Mouse (Mus musculus) skeletal muscle tissue, adult 2 months (tissue): ENCODE measurements around the gene Tmem37.
A peak's percentile ranks its signal among the peaks of the same experiment; 100 is the strongest.

Experiments
- DNase-seq: peaks from one replicate; pipeline ENCODE4 v3.0.0-alpha.2; 2012; ENCODE audit warnings: low read depth, low spot score

Gene Tmem37

DNA sequence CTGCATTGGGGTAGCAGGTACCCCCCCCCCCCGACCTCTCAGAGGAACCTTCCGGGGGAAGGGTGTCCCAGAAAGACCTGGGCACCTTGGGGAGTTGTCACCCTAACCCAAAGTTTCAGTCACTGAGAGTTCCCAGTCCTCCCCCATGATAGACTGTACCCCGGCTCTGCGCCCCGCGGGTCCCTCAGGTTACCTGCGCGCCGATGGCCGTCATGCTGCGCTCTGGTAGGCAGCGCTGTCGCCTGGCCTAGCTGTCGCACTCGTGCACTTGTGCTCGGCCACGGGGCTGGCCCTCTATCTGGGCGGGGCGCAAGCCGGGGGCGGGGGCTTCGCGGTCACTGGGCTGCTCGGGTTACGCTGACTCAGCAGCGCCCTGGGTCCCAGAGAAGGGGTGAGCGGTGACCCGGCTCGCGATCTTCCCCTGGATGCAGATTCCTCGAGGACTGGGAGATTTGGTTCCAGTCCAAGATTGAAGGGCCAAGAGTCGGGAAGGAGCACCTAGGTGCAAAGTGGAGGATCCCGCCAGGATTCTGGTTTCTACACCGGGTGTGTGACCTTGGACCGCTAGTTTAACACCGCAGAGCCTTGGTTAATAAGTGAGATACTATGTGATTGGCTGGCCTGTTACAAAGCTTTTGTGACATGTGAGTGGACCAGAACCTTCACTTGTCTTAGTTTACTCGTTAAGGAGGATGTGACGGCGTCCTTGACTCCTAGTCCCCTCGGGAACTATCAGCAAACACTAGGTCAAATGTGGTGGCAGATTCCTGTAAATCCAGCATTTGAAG is at the start of gene Tmem37:
Gene Tmem37, minus strand, starts transcription at position 556 of the 788 bp plus-strand sequence.
- DNase-seq, result peak; percentile 54

DNA sequence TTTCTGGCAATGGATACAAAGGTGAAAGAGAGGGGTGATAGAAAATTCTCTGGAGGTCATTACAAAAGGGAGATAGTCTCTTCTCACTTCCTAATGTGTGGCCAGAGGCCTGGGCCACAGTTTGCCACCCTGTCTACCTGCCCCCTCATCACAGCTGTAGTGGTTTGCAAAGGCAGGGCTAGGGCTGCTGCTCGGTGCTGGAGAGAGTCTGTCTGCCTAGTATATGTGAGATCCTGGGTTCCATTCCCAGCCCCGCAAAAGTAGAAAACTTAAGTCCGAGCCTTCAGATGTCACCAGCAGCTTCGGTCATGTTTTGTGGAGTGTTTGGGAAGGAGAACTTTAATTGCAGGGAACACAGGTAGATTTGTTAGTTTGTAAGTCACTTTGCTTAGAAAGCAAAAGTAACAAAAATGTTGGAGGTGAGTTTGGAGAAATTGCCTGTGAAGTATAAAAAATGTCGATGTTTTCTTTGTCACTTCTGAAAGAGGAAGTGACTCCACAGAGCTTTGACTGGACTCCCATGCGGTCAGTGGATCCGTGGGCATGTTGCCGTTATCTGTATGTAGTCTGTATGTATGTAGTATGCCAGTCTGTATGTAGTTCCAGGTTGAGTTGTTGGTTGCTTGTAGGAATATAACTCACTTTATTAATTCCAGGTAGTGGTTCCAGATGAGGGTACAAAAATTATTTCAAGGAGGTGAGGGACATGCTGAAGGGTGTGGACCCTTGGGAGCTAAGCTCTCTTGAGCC is 48.9 kb upstream of the Tmem37 start:
- no peak for DNase-seq

DNA sequence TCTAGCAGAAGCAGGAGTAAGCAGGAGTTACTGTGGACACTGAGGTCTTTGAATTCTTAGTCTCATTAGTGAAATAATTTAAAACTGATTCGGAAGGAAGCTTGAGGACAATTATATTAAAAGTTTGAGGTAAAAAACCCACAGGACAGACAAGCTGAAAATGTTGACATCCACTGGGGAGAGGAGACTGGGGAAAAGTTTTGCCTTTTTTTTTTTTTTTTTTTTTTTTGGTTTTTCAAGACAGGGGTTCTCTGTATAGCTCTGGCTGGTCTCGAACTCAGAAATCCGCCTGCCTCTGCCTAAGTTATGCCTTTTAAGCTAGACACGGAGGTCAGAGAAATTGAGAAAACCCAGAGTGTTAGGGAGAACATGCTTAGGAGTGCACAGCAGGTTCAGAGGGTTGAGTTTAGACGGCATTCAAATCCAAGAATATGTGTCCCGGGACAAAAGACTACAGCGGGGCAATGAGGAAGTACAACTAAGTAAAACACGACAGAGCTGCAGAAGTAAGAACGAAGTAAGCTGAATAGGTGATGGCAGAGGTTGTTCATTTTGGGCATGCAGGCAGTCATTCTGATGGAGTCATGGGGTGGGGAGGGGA is 48.2 kb upstream of the Tmem37 start:
- no peak for DNase-seq

DNA sequence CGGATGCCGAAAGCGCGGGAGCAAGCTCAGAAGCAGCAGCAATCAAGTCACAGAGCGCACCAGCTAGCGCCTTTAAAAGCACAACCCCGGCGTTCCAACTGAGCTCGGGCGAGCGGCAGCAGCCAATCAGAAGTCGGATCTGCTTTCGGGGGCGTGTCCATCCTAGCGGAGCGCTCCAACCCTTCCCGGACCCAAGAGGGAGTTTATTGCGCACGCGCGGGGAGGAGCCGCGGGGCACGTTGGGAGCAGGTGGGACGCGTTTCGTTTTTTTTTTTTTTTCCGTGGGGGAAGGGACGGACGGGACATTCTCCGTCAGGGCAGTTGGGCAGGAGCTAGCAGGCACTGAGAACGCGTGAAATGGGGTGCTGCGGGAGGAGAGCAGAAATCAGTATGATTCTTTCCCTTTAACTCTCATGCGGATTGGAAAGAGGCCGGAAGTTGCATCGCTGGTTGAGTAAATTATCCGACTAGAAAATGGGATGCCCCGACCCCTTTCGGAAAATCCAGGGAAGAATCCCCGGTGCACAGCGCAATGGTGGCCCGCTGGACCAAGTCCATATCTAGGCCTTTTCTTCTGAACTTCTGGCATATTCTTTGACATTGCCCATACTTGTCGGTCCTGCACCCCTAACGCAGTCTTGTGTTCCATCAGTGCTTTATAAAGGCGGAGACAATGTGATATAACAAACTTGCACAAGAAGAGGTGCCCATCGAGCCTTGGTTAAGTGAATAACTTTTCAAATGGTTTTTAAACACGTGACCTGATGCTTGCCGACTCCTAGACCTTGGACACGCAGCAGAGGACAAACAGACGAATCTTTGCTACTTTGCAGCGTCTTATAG is 47.3 kb upstream of the Tmem37 start, which contains the start of the genes Dbi and 3110009E18Rik:
Gene Dbi, minus strand, starts transcription at position 110 of the 843 bp plus-strand sequence.
Gene 3110009E18Rik, plus strand, starts transcription at position 219 of the 843 bp plus-strand sequence.
- DNase-seq, result peak; percentile 99

DNA sequence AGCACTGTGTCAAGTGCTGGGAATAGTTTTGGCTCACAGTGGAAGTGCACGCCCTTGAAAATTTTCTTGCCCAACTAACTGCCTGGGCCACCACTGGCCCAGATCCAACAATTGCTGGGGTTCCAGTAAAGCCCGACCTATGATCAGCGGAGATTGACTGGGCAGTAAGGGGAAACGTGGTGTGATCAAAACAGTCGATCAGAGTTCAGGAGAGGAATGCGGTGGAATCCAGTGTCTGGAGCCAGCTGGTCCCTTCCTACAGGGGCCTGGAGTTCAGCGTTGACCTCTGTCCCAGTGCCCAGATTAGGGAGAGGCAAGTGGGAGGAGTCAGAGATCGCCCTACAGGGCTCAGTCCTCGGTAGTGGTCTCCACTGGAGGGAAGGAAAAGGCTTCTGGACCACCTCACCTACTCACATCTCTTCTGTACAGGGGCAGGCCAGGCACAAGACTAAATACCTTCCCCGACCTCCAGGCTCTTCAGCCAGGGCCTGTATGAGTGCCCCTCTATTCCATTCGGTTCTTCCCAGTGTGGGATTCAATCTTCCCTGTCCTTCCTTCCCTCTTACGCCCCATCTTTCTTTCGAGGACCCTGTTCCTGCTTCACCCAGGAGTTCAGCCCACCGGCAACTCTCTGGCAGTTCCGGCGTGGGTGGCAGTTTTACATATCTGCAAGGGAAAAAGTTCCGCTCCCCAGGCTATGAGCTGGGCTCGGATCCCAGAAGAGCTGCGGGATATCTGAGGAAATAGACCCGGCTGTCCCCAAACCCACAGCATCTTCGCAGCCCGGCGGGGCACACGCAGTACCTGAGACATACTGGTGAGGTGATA is 46.5 kb upstream of the Tmem37 start:
- DNase-seq, result peak; percentile 54

DNA sequence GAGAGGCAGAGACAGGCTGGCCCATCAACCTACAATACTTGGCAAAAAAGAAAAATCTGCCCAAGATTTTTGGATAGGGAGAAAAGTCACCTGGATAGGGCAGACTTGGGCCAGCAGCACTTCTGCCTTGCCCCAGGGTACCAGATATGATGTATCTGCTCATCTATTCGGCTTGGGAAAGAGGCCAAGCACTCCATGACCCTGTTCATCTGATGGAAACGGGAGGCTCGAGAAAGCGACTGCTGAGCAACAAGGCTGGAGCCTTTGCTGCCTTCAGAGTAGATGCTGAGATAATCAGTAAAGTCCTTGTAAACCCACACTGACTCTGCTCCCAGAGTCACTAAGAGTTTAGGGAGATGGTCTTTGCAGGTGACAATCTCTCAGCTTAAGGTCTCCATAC is 45.5 kb upstream of the Tmem37 start:
- DNase-seq, result no peak

DNA sequence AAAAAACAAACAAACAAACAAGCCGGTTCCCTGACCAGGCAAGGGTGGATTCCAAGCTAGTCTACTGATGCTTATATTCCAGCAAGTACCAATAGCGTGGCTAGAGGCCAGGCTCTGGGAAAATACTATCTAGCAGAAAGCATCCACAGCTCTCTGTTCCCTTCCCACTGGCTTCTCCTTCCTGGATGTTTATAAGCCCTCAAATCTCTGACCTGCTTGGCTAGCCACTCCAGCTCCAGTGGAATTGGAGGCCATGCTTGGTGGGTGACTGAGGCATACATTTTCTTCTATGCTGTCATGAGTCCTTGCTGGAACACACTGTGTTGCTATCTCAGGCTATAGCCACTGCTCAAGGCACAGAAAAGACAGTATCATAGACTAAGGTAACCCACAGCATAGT is 45.0 kb upstream of the Tmem37 start:
- no peak for DNase-seq

DNA sequence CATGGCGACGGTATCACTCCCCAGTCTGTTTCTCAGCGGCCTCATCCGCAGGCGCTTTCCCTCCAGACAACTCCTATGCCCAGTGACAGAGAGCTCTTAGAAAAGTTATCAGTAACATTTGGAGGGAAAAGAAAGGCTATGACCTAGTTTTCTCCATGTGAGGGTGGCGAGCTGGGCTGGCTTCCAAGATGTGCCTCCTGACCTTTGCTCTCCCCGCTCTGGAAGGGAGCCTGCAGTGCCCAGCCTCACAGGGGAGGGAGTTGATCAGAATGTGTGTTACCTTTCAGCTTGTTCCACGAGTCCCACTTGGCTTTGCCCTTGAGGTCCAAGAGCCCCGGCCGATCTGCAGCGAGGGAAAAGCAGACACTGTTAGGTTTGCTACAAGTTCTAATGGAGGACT is 42.2 kb upstream of the Tmem37 start:
- peak; percentile 42 for DNase-seq

DNA sequence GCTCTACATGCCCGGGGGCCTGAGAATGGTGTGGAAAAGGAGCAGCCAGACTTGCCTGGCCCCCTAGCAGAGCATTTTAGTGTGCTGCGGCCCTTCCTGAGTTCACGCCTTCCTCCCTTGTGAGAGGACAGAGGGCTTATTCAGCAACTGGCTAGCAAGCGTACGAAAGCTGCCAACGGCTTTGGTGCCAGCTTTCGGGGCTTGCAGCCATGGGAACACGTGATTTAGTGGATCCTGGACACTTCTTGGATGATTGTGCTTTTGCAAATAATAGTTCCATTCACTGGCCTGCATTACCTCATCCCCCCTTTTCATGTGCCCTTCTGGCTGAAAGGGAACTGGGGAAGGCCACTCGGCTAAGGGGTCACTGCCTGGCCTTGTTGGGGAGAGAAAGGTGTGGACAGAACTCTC is 41.8 kb upstream of the Tmem37 start:
- peak; percentile 44 for DNase-seq

DNA sequence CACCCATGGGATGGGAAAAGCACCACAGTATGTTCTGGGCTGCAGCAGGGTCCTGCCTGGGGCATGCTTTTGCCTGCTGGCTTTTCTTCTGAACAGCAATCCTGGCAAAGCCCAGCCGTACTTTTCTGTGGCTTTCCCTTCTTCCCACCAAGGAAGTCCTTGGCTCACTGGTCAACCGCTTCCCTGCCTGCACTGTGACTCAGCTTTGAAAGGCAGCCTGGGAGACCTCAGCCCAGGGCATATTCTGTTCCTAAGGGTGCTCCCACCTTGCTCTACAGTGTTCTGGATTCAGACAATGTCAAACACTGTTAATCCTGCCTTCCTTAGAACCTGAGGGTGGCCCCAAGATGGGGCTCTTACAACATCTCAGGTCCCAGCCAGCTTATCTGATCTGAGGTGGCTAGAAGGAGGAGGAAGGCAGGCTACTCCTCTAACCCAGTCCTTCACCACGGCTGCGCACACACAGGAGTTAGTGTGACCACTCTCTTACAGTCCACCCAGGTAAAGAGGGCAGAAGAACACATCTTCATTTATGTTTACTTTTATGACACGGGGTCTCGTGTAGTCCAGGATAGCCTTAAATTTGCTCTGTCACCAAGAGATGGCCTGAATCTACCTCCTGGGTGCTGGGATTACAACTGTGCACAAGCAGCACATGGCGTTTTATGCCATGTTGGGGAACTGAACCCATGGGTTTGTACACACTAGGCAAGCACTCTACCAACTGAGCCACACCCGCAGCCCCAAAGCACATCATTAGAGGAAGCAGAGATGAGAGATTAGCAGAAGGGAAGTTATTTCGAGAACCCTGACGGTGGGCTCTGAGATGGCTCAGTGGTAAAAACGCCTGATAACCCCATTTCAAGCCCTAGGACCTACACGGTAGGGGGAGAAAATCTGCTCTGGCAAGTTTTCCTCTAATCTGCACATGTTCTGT is 38.6 kb upstream of the Tmem37 start:
- DNase-seq, result no peak

DNA sequence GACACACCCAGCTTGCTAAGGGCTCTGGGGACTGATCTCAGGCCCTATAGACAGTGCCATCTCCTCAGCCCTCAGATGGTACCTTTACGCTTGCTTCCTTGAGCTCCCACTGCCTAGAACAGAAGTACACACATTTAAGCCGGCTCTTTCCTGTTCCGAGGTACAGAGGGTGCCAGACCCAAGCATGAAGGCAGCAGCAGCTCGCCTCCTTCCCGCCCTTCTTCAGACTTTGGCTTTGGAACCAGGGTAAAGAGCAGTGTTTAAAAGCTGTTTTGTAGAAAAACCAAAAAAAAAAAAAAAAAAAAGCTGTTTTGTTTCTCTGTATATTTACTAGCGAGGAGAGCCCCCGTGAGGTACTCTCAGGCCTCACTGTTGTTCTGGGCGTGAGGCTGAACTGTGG is 37.9 kb upstream of the Tmem37 start:
- no peak for DNase-seq

DNA sequence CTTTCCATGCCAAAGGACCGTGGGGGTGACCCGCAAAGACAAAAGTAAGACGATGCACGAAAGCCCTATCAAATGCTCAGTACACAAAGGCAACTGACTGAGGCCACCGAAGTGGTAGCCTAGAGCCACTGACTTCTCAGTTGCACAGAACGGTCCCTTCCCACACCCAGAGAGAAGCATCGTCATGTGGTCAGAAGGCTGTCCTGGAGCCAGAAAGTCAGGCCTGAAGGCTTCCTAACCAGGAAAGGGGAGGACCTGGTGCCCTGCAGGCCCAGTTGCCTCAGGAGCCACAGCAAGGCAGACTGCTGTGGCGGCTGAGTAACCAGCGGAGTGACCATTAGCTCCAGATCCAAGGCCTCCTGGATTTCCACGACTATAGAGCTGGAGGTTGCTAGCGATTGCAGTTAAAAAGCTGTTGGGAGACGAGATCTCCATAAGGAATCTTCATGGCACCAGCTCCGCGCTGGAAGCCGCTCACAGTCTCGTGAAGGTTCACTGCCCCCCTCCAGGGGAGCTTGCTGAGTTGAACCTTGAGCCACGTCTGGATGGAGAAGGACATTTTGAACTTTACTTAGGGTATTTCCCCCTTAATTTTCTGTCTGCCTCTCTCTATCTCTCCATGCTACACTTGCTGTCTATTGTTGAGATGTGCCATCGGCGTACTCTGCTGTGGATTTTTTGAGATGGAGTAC is 36.0 kb upstream of the Tmem37 start:
- no peak for DNase-seq

DNA sequence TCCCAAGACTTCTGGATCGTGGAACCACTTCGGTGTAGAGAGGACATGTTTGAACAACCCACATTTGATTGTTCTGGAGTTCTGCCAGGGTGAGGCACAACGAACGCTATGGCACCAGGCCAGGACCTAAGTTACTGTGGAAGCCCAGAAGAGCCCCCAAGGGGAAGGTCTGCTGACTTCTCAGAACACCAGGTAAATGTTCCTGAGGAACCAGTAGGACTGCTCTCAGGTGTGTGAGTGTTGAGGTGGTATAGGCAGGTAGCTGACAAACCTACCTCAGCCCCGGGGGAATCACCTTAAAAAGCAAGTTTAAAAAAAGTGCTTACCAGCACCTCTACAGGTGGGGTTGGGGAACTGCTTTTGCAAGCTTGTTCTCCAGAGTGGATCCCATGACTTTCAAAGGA is 31.7 kb upstream of the Tmem37 start:
- no peak for DNase-seq

DNA sequence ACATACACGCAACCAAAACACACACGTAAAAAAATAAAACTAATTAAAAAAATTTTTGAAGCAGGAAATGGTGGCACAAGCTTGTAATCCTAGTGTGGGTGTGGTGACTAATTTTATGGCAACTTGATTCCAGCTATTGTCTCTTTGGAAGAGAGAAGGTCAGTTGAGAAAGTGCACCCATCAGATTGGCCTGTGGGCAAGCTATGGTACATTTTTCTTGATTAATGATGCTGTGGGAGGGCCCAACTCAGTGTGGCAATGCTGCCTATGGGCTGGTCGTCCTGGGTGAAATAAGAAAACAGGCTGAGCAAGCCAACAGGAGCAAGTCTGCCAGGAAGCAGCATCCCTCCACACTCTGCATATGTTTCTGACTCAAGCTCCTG is 27.3 kb upstream of the Tmem37 start:
- DNase-seq, result no peak

DNA sequence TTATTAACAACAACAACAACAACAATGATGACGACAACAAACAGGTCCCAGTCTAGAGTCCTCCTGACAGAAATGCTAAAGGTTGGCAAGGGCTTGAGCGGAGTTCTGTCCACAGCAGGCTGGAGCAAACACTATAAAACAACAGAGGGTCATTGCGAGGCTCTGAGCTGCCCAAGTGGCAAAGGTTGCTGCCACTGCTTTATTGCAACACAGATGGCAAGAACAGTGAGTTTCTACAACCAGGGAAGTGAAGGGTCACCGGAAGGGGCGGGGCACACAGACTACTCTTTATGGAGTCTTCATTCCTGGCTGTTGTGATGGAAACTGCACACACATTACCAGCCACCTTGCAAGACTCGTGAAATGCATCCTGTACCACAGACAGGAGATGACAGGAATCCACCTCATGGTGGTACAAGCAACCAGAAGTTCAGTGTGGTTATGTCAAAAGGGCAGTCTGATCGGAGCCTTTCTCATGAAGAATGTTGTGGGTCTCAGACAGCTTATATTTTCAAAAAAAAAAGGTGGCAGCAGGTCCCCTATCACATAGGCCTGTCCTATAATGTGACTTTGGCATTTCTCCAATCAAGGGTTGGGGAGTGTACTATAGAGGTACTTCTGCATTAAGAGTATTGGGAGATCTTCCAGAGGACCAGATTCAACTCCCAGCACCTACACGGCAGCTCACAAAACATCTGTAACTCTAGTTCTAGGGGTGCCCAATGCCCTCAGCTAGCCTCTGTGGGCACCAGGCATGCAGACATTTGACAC is 26.8 kb upstream of the Tmem37 start:
- DNase-seq, result no peak

DNA sequence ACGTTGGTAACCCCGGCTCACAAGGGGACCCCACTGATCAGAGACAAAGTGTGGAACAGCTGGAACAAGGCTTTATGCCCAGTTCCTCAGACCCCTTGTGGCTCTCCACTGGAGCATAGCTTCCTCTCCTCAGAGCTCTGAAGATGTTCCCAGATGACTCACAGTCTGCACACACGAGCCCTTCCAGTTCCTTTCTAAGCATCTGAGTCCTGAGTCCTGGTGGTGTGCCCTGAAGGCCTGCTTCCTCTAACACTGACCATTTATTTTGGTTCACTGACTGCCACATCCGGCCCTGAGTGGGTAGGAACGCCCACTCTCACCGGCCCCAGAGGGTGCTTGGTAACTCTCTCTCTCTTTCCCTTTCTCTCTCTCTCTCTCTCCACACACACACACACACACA is 25.6 kb upstream of the Tmem37 start:
- DNase-seq, result peak; percentile 36

DNA sequence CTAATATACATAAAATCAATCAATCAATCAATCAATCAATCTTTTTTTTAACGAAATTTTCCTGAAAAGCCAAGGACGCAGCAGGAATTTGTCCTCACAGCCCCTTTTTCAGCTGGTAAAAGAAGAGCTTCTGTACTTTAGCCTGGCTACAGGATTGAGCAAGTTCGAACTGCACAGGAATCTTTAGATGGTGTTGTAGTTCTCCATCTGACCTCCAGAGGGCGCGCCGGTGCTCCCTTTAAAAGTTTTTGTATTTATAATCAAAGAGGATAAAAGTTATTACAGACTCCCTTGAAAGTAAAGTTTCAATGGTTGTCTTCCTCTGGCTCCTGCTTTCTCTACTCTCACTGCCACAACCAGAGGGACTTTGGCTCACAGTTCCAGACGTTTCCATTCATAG is 24.5 kb upstream of the Tmem37 start:
- DNase-seq, result peak; percentile 46

DNA sequence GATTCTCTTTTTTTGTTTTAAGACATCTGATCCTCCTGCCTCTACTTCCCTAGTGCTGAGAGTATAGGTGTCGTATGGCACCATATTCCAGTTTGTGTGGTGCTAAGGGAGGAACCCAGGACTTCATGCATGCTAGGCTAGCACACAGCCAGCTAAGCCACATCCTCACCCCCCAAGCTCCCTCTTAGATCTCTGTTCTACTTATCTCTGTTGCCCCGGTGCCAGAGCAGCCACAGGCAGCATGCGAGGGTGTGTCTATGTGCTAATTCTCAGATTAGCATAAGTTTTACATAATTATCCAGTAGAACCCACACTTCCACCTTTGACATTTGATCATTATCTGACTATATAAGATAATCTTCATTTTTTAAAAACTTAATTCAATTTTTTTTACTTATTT is 21.0 kb upstream of the Tmem37 start:
- DNase-seq, result no peak
